Mouse (Mus musculus): ENCODE measurements around the gene Pou3f3. TPM values are rescaled to one million over a fixed set of nuclear protein-coding genes. Genes with fewer than 3 reads are reported as not detected.

Gene Pou3f3
- polyA plus RNA-seq, 1 experiment from 2014 or later: not detected

DNA sequence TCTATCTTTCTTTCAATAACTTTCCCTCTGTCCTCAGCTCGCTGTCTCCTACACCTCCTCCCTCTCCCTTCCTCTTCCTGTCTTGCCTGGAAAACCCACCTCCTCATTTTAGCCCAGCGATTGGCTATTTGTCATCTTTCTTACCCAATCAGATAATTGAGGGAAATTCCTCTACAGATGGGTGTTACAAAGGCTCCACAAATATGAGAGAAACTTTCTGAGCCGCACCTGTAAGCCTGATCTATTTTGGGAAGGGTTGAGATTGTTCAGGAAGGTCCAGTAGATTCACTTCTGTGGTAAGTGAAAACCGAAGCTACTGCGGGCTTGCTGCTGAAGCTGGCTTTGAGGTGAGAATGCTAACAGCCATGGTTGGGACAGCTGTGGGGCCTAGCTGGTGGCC lies 31.6 kb downstream of the Pou3f3 start:
- no peak overlapping the region for H3K4me3 ChIP-seq (ENCODE audit: low read depth, low read length)
- H3K4me1 ChIP-seq (ENCODE audit: control insufficient read depth, low read depth, low read length): no peaks in the 10 kb centered on the region
- H3K4me2 ChIP-seq (ENCODE audit: low read depth, low read length): no peak overlapping the region
- no peak overlapping the region for H3K27ac ChIP-seq (ENCODE audit: low read length)
- WGBS (ENCODE audit: insufficient replicate concordance): 61% methylated on average over 5 of the region's 5 CpGs
- H3K36me3 ChIP-seq (ENCODE audit: control insufficient read depth, insufficient read depth): no peaks in the 10 kb centered on the region
- no peaks in the 10 kb centered on the region for H3K27me3 ChIP-seq (ENCODE audit: control insufficient read depth, insufficient read depth, low read depth, low read length)
- H3K9me3 ChIP-seq (replicated peaks; ENCODE audit: control insufficient read depth, low read length): no peaks in the 10 kb centered on the region
- no peak for ATAC-seq (ENCODE audit: low read depth)
- H3K9ac ChIP-seq (ENCODE audit: low read depth, low read length): no peak overlapping the region

DNA sequence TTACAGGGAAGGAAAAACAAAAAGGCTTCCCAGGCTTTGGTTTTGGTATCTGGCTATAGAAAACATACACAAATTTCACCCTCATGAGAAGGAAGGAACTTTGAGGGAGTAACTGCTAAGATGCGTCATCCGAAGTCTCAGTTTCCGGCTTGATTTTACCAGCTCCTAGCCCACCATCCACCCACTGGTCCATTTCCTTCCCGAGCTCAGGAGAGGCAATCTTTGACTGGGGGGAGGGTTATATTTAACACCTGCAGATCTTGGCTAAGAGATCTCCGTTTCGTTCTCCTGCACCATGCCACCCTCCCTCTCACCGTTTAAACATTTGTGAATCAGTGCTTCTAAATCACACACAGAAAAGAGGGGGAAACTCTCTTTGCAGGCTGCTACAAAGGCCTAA lies 32.1 kb downstream of the Pou3f3 start:
- 66% methylated on average over 7 of the region's 7 CpGs for WGBS (ENCODE audit: insufficient replicate concordance)
- Histone ChIP-seq H3K9ac (ENCODE audit: low read depth, low read length) (no peak overlapping the region), H3K4me3 (ENCODE audit: low read depth, low read length) (no peak overlapping the region), H3K4me2 (ENCODE audit: low read depth, low read length) (no peak overlapping the region), H3K36me3 (ENCODE audit: control insufficient read depth, insufficient read depth) (no peaks in the 10 kb centered on the region), H3K27me3 (ENCODE audit: control insufficient read depth, insufficient read depth, low read depth, low read length) (no peaks in the 10 kb centered on the region), H3K4me1 (ENCODE audit: control insufficient read depth, low read depth, low read length) (no peaks in the 10 kb centered on the region), H3K9me3 (replicated peaks; ENCODE audit: control insufficient read depth, low read length) (no peaks in the 10 kb centered on the region), H3K27ac (ENCODE audit: low read length) (no peak overlapping the region)
- ATAC-seq (ENCODE audit: low read depth): no peak

DNA sequence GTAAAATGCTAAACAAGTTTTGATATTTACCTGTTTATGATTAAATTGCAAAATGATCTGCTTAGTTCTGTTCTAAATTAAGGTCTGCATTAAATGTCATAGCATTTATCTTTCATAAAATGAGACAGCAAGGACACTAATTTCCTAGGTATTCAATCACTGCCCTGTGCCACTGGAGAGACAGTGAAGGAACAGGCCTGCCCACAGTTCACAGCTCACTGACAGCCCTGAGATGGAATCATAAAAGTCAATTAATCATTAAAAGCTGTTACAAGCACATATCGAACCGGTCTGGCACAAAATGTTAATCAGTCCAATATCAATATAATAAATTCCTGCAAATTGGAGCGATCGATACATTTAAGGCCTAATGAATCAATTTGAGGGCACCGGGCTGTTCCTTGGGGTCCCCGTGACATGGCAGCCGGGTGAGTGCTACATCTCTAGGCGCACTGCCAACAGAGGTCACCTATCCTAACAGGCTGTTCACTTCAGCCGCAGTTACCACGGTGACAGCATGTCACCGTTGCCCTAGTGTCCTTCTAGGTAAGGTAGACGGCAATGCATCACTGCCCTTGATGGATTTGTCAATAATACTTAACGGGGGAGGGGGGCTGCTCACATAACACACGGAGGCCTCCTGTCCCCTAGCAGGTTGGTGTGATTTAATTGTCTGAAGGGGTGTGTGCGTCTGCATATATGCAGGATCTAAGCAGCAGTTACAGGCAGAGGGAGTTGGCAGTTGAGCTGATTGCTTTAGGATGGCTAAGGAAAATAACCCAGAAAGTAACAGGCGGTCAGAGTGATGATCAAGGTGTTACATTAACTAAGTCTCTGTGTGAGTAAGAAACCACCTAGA lies 46.0 kb downstream of the Pou3f3 start:
- Histone ChIP-seq H3K27ac (ENCODE audit: low read length) (no peak overlapping the region), H3K9ac (ENCODE audit: low read depth, low read length) (no peak overlapping the region), H3K4me3 (ENCODE audit: low read depth, low read length) (no peak overlapping the region), H3K9me3 (replicated peaks; ENCODE audit: control insufficient read depth, low read length) (no peaks in the 10 kb centered on the region), H3K27me3 (ENCODE audit: control insufficient read depth, insufficient read depth, low read depth, low read length) (no peaks in the 10 kb centered on the region), H3K36me3 (ENCODE audit: control insufficient read depth, insufficient read depth) (no peaks in the 10 kb centered on the region), H3K4me2 (ENCODE audit: low read depth, low read length) (no peak overlapping the region), H3K4me1 (ENCODE audit: control insufficient read depth, low read depth, low read length) (no peaks in the 10 kb centered on the region)
- 63% methylated on average over 16 of the region's 16 CpGs for WGBS (ENCODE audit: insufficient replicate concordance)
- ATAC-seq (ENCODE audit: low read depth): no peak

DNA sequence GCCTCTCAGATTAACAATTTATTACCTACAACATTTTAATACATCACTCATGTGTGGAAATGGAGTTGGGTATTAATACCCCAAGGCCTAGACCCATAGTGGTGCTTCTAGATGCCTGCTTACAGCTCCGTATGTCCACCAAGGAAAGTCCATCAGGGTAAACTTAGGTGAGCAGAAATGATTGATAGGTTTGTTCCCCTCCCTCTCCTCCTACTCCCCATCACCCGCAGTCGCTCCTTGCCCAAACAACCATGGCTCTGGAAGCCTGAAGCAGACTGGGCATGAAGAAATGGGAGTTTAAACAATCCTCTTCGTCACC lies 46.6 kb downstream of the Pou3f3 start:
- Histone ChIP-seq H3K4me1 (ENCODE audit: control insufficient read depth, low read depth, low read length) (no peaks in the 10 kb centered on the region), H3K27me3 (ENCODE audit: control insufficient read depth, insufficient read depth, low read depth, low read length) (no peaks in the 10 kb centered on the region), H3K9ac (ENCODE audit: low read depth, low read length) (no peak overlapping the region), H3K4me3 (ENCODE audit: low read depth, low read length) (no peak overlapping the region), H3K9me3 (replicated peaks; ENCODE audit: control insufficient read depth, low read length) (no peaks in the 10 kb centered on the region), H3K27ac (ENCODE audit: low read length) (no peak overlapping the region), H3K36me3 (ENCODE audit: control insufficient read depth, insufficient read depth) (no peaks in the 10 kb centered on the region), H3K4me2 (ENCODE audit: low read depth, low read length) (no peak overlapping the region)
- WGBS (ENCODE audit: insufficient replicate concordance): 71% methylated on average over 4 of the region's 4 CpGs
- no peak for ATAC-seq (ENCODE audit: low read depth)

DNA sequence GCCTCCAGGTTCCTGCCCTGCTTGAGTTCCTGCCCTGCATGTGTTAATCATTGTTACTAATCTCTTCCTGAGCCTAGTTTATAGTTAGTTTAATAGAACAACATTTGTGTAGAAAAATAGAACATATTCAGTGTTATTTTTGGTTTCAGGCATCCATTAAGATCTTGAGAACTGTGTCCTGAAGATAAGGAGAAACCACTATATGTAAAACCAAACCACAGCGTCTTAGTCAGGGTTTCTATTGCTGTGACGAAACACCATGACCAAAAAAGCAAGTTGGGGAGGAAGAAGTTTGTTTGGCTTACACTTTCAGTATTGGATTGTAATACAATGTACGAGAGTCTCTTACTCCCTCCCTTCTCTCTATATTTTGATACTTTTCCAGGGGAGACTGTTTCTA lies 49.5 kb downstream of the Pou3f3 start:
- WGBS (ENCODE audit: insufficient replicate concordance): 18% methylated on average over 3 of the region's 3 CpGs
- H3K4me3 ChIP-seq (ENCODE audit: low read depth, low read length): no peak overlapping the region
- no peak overlapping the region for H3K27ac ChIP-seq (ENCODE audit: low read length)
- H3K4me1 ChIP-seq (ENCODE audit: control insufficient read depth, low read depth, low read length): no peaks in the 10 kb centered on the region
- H3K36me3 ChIP-seq (ENCODE audit: control insufficient read depth, insufficient read depth): no peaks in the 10 kb centered on the region
- H3K9ac ChIP-seq (ENCODE audit: low read depth, low read length): no peak overlapping the region
- H3K27me3 ChIP-seq (ENCODE audit: control insufficient read depth, insufficient read depth, low read depth, low read length): no peaks in the 10 kb centered on the region
- H3K9me3 ChIP-seq (replicated peaks; ENCODE audit: control insufficient read depth, low read length): no peaks in the 10 kb centered on the region
- ATAC-seq (ENCODE audit: low read depth): no peak
- no peak overlapping the region for H3K4me2 ChIP-seq (ENCODE audit: low read depth, low read length)

- Histone ChIP-seq H3K36me3 (ENCODE audit: control insufficient read depth, insufficient read depth) (no peaks in the 10 kb centered on the region), H3K9me3 (replicated peaks; ENCODE audit: control insufficient read depth, low read length) (no peaks in the 10 kb centered on the region), H3K4me1 (ENCODE audit: control insufficient read depth, low read depth, low read length) (no peaks in the 10 kb centered on the region), H3K4me3 (ENCODE audit: low read depth, low read length) (no peak overlapping the region), H3K4me2 (ENCODE audit: low read depth, low read length) (no peak overlapping the region), H3K27me3 (ENCODE audit: control insufficient read depth, insufficient read depth, low read depth, low read length) (no peaks in the 10 kb centered on the region), H3K27ac (ENCODE audit: low read length) (no peak overlapping the region), H3K9ac (ENCODE audit: low read depth, low read length) (no peak overlapping the region)
- no peak for ATAC-seq (ENCODE audit: low read depth)
- 55% methylated on average over 6 of the region's 6 CpGs for WGBS (ENCODE audit: insufficient replicate concordance)
Measured at GRCm38 (mm10) chr1:42749536-42750292, 54.1 kb downstream of the Pou3f3 start.

Other genes with a start within 250 kb of the Pou3f3 start
- 20.1 and 22.1 TPM in 2 replicates for gene Mrps9, start 155.5 kb downstream of the Pou3f3 start, polyA plus RNA-seq (2015; fragmentation: Nextera tagmentation; extraction: Ambion mirVana)